Mouse (Mus musculus): ENCODE measurements around the gene 8030411F24Rik. TPM values are rescaled to one million over a fixed set of nuclear protein-coding genes. Genes with fewer than 3 reads are reported as not detected.
"Not testable (repeated sequence)": the region's sequence is repeated elsewhere in the genome, so short reads cannot be mapped to it uniquely, and the experiment has no call there.

The 8030411F24Rik gene
- not detected in 2 replicates for total RNA-seq (2015)
- not detected in 2 replicates for total RNA-seq (2017)

DNA sequence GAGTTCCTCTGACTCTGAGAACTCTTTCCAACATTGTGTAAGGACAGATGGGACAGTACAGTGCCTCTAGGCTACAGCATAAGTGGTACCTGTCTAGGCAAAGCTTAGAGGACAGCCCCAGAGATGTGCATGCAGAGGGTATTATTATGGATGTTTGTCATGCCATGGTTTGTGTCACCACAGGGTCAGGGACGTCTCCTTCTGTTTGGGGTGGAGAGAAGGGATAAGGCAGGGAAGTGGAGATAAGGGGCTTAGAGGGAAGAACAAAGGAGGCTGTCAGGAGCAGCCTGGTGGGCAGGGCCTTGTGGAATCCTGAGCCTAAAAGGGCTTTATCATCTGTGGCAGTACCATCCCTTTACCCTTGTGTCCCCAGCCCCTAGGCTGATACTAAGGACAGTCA lies at the start of gene 8030411F24Rik:
Gene 8030411F24Rik, plus strand, starts transcription at position 301 of the 400 bp plus-strand sequence.
- no peak for ATAC-seq (replicated peaks; ENCODE audit: poor library complexity)

GRCm38 (mm10) chr2:148732327-148733000 lies 49.3 kb upstream of the 8030411F24Rik start, which contains the start of gene Napb:
Napb (minus strand) TSS chr2:148732467.
- ATAC-seq (replicated peaks; ENCODE audit: poor library complexity) = peak; percentile 98

GRCm38 (mm10) chr2:148743001-148743400 lies 38.8 kb upstream of the 8030411F24Rik start:
- no peak for ATAC-seq (replicated peaks; ENCODE audit: poor library complexity)

- ATAC-seq (replicated peaks; ENCODE audit: poor library complexity) = no peak
These were observed 37.9 kb upstream of the 8030411F24Rik start for GRCm38 (mm10) chr2:148743846-148744407.

GRCm38 (mm10) chr2:148750058-148750457 lies 31.8 kb upstream of the 8030411F24Rik start, which contains the start of gene Cstl1:
Cstl1 (plus strand) TSS chr2:148750358.
- no peak for ATAC-seq (replicated peaks; ENCODE audit: poor library complexity)

DNA sequence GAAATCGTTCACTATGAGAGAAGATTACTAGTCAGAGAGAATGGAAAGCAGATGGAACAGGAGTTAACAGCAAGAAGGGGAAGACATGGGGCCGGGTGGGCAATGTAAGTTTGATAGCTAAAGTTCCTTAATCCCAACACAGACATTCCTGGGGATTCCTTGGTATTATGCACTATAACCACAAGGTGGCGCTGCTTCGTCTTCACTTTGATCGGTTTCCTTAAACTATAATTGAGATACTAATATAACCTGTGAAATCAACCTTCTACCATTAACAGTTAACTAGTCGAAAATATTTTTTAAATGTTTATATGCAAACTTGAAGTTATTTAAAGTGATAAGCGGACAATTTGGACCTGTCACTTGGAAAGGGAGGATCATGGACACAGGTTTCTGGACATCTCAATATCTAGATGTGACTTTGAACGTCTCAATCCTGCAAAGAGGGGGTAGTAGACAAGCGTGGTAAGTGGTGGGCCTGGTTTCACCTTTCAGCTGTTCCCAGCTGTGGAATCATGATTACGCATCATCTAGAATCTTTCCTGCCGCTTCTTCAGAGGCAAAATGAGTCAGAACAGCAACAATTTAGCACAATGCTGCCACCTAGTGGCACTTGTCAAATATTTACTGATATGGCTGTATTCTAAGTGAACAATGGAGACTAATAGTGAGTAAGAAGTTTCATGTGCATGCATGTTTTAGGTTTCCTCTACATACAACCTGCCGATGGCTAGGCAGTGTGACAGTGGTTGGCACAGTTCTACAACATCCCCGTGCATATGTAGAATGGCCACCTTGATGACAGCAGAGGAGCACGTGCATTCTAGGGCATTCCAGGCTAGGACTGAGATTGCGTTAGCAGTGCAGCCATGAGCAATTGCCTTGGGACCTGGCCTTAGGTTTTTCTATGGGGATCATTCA lies 29.7 kb upstream of the 8030411F24Rik start:
- peak; percentile 95 for ATAC-seq (replicated peaks; ENCODE audit: poor library complexity)

GRCm38 (mm10) chr2:148754310-148754846 lies 27.4 kb upstream of the 8030411F24Rik start:
- 0 out of 2 replicates have a peak, but pooled peaks have one; percentile 10 for ATAC-seq (replicated peaks; ENCODE audit: poor library complexity)

- peak; percentile 92 for ATAC-seq (replicated peaks; ENCODE audit: poor library complexity)
These were observed 18.0 kb upstream of the 8030411F24Rik start for GRCm38 (mm10) chr2:148763648-148764388.

DNA sequence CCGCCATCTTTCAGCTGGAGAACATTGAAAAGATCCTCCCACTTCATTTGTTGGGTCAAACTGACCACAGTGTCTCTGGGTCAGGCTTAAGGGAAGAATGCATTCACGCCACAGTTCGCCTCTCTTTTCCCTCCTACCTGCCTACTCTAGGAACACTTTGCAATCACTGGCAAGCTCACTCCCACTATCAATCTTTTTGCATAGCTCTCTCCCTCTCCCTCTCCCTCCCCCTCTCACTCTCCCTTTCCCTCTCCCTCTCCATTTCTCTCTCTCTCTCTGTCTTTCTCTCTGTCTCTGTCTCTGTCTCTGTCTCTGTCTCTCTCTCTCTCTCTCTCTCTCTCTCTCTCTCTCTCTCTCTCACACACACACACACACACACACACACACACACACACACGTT lies 10.4 kb upstream of the 8030411F24Rik start, which contains the start of gene Cst11:
Gene Cst11, minus strand, starts transcription at position 101 of the 400 bp plus-strand sequence.
- ATAC-seq (replicated peaks; ENCODE audit: poor library complexity) = not testable (repeated sequence)

DNA sequence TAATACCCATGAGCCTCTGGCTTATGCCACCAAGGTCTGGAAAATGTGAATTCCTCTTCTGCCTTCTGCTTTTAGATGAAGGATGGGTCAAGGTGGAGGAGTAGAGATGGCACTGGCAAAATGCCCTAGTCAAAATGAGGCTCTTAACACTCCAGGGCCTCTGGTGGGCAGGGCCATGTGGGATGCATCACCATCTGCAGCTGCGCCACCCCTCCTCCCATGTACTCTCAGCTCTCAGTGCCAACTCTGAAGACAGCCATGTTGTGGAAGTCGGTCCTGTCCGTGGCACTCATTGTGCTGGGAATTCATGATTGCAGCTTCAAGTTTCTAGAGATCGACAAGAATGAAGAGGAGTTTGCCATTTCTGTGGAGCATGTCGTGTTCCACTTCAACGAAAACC lies 7.3 kb downstream of the 8030411F24Rik start, which contains the start of gene Cst12:
Gene Cst12, plus strand, starts transcription at position 220 of the 400 bp plus-strand sequence.
- no peak for ATAC-seq (replicated peaks; ENCODE audit: poor library complexity)

- ATAC-seq (replicated peaks; ENCODE audit: poor library complexity) = no peak
These were observed 16.7 kb downstream of the 8030411F24Rik start, which contains the start of gene Cst8 for GRCm38 (mm10) chr2:148798485-148798884. Cst8 (plus strand) TSS chr2:148798785.

- ATAC-seq (replicated peaks; ENCODE audit: poor library complexity) = peak; percentile 37; the same call in 1 of the 2 replicates
These were observed 19.7 kb downstream of the 8030411F24Rik start for GRCm38 (mm10) chr2:148801491-148801921.

GRCm38 (mm10) chr2:148806696-148807095 lies 24.9 kb downstream of the 8030411F24Rik start:
- no peak for ATAC-seq (replicated peaks; ENCODE audit: poor library complexity)

DNA sequence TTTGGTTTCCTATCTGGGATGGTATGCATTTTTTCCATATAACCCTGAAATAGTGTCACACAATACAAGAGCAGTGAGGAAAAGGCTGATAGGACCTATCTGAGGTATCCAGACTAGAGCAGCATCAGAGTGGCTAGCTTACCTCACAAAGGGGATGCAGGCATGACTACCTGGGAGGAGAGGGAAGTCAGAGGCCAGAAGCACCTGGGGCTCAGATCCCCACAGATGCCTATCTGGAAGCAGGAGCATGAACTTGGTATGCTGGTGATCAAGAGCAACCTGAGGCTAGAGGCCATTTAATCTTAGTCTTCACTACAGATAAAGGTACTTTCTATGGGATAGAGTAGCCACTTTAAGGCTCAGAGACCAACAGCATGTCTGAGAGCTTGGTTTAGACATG lies 38.1 kb downstream of the 8030411F24Rik start, which contains the start of gene Cst13:
Gene Cst13, plus strand, starts transcription at position 173 of the 400 bp plus-strand sequence.
- ATAC-seq (replicated peaks; ENCODE audit: poor library complexity) = no peak

DNA sequence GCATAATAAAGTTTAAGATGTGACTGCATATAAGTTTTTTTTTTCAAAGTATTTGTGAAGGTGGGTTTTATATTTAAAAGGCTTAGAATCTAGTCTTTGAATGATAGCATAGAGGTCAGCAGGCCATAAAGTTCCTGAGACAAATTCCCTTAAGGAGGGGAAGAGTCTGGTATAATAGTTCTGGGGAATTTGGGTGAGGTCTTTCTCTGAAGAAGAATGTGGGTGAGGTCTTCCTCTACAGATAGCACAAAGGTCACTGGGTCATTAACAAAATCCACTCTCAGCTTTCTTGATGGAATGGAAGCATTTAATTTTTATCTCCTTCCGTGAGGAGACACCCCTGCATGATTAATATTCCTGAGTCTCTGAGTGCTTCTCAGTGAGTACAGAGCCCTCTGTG lies 44.2 kb downstream of the 8030411F24Rik start:
- no peak for ATAC-seq (replicated peaks; ENCODE audit: poor library complexity)

DNA sequence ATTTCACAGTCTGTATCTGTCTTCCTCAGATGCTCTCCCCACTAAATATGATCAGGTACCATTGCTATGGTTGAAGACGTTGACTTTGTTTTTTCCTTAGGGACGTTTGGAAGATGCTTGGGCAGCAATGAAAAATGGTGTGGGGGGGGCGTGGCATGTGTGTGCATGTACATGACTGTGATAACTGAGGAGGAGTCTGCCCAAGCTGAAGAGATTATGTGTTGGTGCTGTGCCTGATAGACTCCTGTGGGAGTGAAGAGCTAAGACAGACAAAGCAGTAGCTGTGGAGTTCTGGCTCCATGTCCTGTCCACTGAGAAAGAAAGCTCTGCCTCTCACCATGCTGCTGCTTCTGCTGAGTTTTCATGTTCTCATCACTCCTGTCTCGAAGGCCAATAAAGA lies 53.1 kb downstream of the 8030411F24Rik start, which contains the start of gene Cst9:
Gene Cst9, plus strand, starts transcription at position 236 of the 400 bp plus-strand sequence.
- ATAC-seq (replicated peaks; ENCODE audit: poor library complexity) = no peak
